Mouse (Mus musculus) testis, adult 2 months (tissue): ENCODE measurements at regions not wholly inside any gene's neighbourhood (a gene's known extent, or its start where the extent isn't known, plus 50 kb on each side); places are given as distances from the start of the nearest gene placed in this dataset.

Experiments used
- H3K27ac ChIP-seq: fragments of 200-500 bp; 2 replicates; pipeline ENCODE4 v1.5.1; 2012; ENCODE audit warnings: low read depth, low read length; ENCODE audit not compliant: control insufficient read depth, insufficient read depth
- H3K27me3 ChIP-seq: fragments of 200-500 bp; 2 replicates; pipeline ENCODE4 v1.6.1; 2012; ENCODE audit warnings: mild to moderate bottlenecking, low read length, moderate library complexity; ENCODE audit not compliant: control insufficient read depth, insufficient read depth
- H3K36me3 ChIP-seq: fragments of 200-500 bp; 2 replicates; pipeline ENCODE4 v1.6.1; 2012; ENCODE audit warnings: mild to moderate bottlenecking, low read length; ENCODE audit not compliant: control insufficient read depth, insufficient read depth
- H3K4me1 ChIP-seq: fragments of 200-500 bp; 2 replicates; pipeline ENCODE4 v1.6.1; 2012; ENCODE audit warnings: low read length; ENCODE audit not compliant: control insufficient read depth, insufficient read depth
- H3K4me3 ChIP-seq: fragments of 200-500 bp; 2 replicates; pipeline ENCODE4 v1.5.1; 2012; ENCODE audit warnings: low read depth, mild to moderate bottlenecking, low read length, moderate library complexity, mixed read lengths; ENCODE audit not compliant: control insufficient read depth
- CTCF ChIP-seq: fragments of 200-500 bp; IDR thresholded peaks from 2 replicates; pipeline ENCODE4 v1.5.1; 2012; ENCODE audit warnings: low read depth, mild to moderate bottlenecking, inconsistent platforms, low read length, moderate library complexity; ENCODE audit not compliant: control insufficient read depth, insufficient read depth, insufficient replicate concordance
- POLR2A ChIP-seq: fragments of 200-500 bp; IDR thresholded peaks from 2 replicates; pipeline ENCODE4 v1.6.1; 2012; ENCODE audit warnings: low read depth, mild to moderate bottlenecking, inconsistent platforms, low read length, moderate library complexity; ENCODE audit not compliant: control insufficient read depth

- H3K27me3 ChIP-seq, result no peaks in the 10 kb centered on the region
- no peak overlapping the region for H3K4me3 ChIP-seq
- no peaks in the 10 kb centered on the region; the same call in 1 of the 2 replicates for H3K4me1 ChIP-seq
- no peaks in the 10 kb centered on the region for H3K36me3 ChIP-seq
- TF ChIP-seq CTCF (no peak), POLR2A (no peak)
- no peak overlapping the region for H3K27ac ChIP-seq
These were observed 105.0 kb upstream of the Bcl6 start for GRCm38 (mm10) chr16:24093624-24094023.

GRCm38 (mm10) chr16:24092616-24093525 lies 104.2 kb upstream of the Bcl6 start:
- Histone ChIP-seq H3K27me3 (no peaks in the 10 kb centered on the region), H3K27ac (no peak overlapping the region), H3K4me1 (no peaks in the 10 kb centered on the region; the same call in 1 of the 2 replicates), H3K36me3 (no peaks in the 10 kb centered on the region), H3K4me3 (no peak overlapping the region)
- TF ChIP-seq POLR2A, result no peak
- no peak for TF ChIP-seq CTCF

GRCm38 (mm10) chr16:24092136-24092535 lies 103.5 kb upstream of the Bcl6 start:
- Histone ChIP-seq H3K36me3 (no peaks in the 10 kb centered on the region), H3K27ac (no peak overlapping the region), H3K27me3 (no peaks in the 10 kb centered on the region), H3K4me3 (no peak overlapping the region), H3K4me1 (no peaks in the 10 kb centered on the region; the same call in 1 of the 2 replicates)
- TF ChIP-seq POLR2A, result no peak
- TF ChIP-seq CTCF, result no peak

GRCm38 (mm10) chr16:24090981-24091380 lies 102.3 kb upstream of the Bcl6 start:
- Histone ChIP-seq H3K4me1 (no peaks in the 10 kb centered on the region; the same call in 1 of the 2 replicates), H3K27ac (no peak overlapping the region), H3K4me3 (no peak overlapping the region), H3K36me3 (no peaks in the 10 kb centered on the region), H3K27me3 (no peaks in the 10 kb centered on the region)
- TF ChIP-seq POLR2A (no peak), CTCF (no peak)

- Histone ChIP-seq H3K4me1 (no peaks in the 10 kb centered on the region; the same call in 1 of the 2 replicates), H3K36me3 (no peaks in the 10 kb centered on the region), H3K27me3 (no peaks in the 10 kb centered on the region), H3K27ac (no peak overlapping the region), H3K4me3 (no peak overlapping the region)
- TF ChIP-seq CTCF, result no peak
- no peak for TF ChIP-seq POLR2A
These were observed 101.4 kb upstream of the Bcl6 start for GRCm38 (mm10) chr16:24089840-24090762.

- TF ChIP-seq POLR2A (no peak), CTCF (no peak)
- Histone ChIP-seq H3K36me3 (no peaks in the 10 kb centered on the region), H3K27me3 (no peaks in the 10 kb centered on the region), H3K27ac (no peak overlapping the region), H3K4me3 (no peak overlapping the region), H3K4me1 (no peaks in the 10 kb centered on the region; the same call in 1 of the 2 replicates)
These were observed 95.3 kb upstream of the Bcl6 start for GRCm38 (mm10) chr16:24083966-24084365.

GRCm38 (mm10) chr16:24080471-24080870 lies 91.8 kb upstream of the Bcl6 start:
- Histone ChIP-seq H3K27ac (no peak overlapping the region), H3K36me3 (no peaks in the 10 kb centered on the region), H3K4me1 (no peaks in the 10 kb centered on the region; the same call in 1 of the 2 replicates), H3K4me3 (no peak overlapping the region), H3K27me3 (no peaks in the 10 kb centered on the region)
- TF ChIP-seq POLR2A, result no peak
- no peak for TF ChIP-seq CTCF
